Mouse (Mus musculus): ENCODE results near the gene Pygo2.
"Not testable (repeated sequence)": the region's sequence is repeated elsewhere in the genome, so short reads cannot be mapped to it uniquely, and the experiment has no call there.

The Pygo2 gene

GRCm38 (mm10) chr3:89420421-89420820 lies 9.6 kb upstream of the Pygo2 start:
- peak; percentile 59 for DNase-seq (ENCODE audit: low read depth, low spot score)

DNA sequence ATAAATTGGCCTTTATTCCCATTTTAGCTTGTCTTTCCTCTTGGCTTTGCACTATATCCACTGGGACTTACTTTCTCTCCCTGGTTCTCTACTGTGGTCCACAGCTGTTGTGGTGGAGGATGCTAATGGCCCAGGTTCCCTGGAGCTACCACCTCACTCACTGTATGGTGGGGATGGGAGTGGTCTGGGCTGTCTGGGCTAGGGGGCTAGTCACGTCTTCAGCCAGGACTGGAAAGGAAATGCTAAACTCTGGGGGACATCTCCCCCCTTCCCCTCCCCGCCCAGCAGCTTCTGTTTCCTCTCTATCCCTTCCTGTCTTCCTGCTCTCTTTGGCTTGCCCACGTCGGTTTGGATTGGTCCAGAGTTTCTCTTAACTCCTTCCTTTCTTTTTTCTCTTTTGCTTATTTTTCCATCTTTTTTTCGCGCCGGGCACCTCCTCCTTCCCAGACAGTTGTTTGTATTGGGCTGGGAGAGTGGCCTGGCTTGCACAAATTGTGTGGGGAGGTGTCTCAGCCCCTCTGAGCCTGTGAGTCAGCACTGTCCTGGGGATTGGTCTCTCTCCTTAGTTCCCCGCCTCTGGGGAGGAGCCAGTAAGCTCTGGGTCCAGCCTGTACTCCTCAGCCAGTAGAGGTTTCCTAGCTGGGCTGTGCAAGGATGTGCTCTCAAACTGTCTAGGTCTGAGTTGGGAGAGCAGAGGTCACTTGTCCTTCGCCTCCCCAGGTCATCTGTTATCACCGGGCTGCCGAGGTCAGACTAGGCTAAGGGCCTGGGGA lies 8.8 kb upstream of the Pygo2 start:
- DNase-seq (ENCODE audit: low read depth, low spot score), result peak; percentile 100

DNA sequence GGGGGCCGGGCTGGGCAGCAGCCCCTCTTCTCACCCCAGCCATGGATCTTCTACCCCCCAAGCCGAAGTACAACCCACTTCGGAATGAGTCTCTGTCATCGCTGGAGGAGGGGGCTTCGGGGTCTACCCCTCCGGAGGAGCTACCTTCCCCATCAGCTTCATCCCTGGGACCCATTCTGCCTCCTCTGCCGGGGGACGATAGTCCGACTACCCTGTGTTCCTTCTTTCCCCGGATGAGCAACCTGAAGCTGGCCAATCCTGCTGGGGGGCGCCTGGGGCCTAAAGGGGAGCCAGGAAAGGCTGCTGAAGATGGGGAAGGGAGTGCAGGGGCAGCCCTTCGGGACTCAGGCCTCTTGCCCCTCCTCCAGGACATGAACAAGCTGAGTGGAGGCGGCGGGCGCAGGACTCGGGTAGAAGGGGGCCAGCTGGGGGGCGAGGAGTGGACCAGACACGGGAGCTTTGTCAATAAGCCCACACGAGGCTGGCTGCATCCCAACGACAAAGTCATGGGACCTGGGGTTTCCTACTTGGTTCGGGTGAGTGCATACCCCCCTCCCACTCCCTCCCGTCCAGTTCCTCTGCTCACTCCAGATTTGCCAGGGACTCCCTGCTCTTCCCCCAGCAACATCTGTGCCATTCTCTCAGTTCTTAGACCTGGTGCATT lies 8.1 kb upstream of the Pygo2 start:
- peak; percentile 46 for DNase-seq (ENCODE audit: low read depth, low spot score)

- DNase-seq (ENCODE audit: low read depth, low spot score), result no peak
Observed at GRCm38 (mm10) chr3:89422556-89423205, 7.3 kb upstream of the Pygo2 start.

GRCm38 (mm10) chr3:89424416-89425140 lies 5.4 kb upstream of the Pygo2 start:
- DNase-seq (ENCODE audit: low read depth, low spot score), result no peak

DNA sequence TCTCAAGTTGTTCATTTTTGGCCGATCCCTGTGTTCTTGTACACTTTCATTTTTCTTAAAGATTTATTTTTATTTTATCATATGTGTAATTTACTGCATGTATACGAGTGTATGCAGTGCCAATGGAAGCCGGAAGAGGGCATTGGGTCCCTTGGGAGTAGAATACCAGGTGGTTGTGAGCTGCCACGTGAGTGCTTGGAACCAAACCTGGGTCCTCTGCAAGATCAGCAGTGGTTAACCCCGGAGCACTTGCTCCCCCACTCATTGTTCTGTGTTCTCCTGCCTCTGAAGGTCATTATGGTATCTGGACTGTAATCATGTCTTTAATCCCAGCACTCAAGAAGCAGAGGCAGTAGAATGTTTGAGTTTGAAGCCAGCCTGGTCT lies 4.9 kb upstream of the Pygo2 start:
- no peak for DNase-seq (ENCODE audit: low read depth, low spot score)

DNA sequence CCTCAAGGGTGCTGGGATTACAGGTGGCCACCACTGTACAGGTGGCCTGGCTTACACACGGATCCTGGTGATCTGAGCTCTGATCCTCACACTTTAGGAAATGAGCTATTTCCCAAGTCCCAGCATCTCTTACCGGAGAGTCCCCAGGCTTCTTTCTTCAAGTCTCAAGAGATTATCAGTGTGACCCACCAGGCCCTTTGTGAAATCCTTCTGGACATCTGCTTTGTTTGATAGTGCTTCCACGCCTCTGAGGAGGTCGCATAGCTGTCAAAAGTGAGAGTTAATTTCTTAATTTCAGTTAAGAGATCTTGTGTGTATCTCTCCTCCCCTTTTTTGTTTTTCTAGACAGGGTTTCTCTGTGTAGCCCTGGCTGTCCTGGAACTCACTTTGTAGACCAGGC lies 4.1 kb upstream of the Pygo2 start:
- no peak for DNase-seq (ENCODE audit: low read depth, low spot score)

DNA sequence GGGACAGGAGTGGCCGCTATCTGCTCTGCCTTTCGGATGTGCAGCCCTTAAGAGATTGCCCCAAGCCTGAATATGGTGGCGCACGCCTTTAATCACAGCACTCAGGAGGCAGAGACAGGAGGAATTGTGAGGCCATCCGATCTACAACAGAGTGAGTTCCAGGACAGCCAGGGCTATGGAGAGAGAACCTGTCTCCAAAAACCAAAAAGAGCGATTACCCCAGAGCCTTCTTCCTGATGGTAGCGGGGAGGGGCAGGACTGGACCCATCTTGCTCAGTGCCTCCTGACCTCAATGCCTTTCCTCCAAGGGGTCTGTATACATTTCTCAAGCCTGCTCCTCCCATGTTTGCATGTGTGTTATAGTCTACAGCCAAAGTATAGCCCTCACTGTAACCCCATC lies 993 bp upstream of the Pygo2 start:
- DNase-seq (ENCODE audit: low read depth, low spot score), result not testable (repeated sequence)

DNA sequence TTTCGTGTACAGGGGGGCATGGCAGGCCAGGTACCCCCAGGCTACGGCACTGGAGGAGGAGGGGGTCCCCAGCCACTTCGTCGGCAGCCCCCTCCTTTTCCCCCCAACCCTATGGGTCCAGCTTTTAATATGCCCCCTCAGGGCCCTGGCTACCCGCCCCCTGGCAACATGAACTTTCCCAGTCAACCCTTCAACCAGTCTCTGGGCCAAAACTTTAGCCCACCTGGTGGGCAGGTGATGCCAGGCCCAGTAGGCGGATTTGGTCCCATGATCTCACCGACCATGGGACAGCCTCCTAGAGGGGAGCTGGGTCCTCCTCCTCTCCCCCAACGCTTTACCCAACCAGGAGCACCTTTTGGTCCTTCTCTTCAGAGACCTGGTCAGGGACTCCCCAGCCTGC lies 2.6 kb downstream of the Pygo2 start:
- DNase-seq (ENCODE audit: low read depth, low spot score), result no peak

- DNase-seq (ENCODE audit: low read depth, low spot score), result no peak
Observed at GRCm38 (mm10) chr3:89434532-89434931, 4.5 kb downstream of the Pygo2 start.

GRCm38 (mm10) chr3:89435041-89435440 lies 5.0 kb downstream of the Pygo2 start:
- no peak for DNase-seq (ENCODE audit: low read depth, low spot score)

- DNase-seq (ENCODE audit: low read depth, low spot score), result peak; percentile 88
Observed at GRCm38 (mm10) chr3:89436176-89437113, 6.4 kb downstream of the Pygo2 start, which contains the start of gene Pbxip1. TSS of gene Pbxip1 (plus strand) at chr3:89436706.

DNA sequence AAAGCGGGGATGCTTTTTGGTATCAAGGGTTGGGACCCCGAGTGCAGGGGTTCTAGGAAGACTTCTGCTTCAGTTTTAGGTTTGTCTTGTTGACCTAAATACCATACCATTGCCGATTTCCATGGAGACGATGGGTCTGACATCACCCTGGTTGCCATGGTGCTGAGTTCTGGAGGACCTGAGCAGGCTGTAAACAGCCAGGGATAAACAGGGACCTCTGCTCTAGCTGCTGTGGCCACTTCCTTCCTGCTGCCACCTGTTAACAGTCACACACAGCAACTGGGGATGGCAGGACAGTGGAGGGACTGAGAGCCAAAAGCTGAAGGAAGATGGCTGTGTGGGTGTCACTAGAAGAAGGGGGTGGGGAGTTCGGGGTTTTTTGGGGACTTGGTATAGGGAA lies 7.3 kb downstream of the Pygo2 start:
- DNase-seq (ENCODE audit: low read depth, low spot score), result peak; percentile 57

DNA sequence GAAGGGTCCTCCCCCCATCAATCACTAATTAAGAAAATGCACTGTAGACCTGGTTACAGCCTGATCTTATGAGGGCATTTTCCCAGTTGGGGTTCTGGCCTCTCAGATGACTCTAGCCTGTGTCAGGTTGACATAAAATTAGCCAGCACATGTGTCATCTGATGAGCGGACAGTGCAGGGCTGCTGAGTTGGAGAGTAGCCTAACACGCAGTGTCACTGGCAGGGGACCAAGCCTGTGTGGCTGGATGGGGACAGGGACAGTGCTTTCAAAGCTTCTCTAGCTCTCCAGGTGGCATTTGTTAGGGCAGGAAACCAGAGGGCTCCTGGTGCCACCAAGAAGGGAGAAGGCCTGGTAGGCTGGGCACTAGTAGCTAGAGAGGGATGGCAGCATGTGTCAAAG lies 10.7 kb downstream of the Pygo2 start:
- DNase-seq (ENCODE audit: low read depth, low spot score), result no peak

DNA sequence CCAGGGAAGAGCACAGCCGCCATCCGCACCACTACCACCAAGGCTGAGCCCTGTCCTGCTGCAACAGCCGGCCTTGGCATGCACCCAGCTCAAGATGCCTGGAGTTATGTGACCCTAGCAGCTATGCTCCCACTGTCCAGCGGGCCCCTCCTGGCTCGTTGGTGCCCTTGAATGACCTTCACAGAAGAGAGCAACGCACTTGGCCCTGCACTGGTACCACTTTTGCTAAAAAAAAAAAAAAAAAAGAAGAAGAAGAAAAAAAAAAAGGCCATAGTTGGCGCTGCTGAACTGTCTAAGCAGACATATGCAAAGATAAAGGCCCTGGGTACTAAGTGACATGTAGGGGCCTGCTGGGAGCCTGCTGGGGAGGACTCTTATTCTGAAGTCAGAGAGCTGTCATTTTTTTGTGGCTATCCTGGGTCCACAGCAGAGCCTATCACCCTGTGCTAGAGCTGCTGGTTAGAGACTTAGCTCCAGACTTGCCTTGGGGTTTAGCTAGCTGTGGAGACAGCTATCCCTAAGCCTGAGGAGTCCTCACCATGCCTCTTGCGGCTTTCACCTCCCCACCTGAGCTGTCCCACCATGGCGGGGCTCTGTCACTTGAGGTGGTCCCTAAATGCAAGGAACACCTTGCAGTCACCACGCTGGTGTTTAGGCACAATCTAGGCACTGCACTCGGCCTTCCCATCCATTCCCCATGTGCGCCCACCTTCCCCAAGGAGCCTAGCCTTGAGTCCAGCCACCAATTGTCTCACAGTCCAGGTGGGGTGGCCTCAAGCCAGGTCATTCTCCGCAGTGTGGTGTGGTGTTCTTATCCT lies 18.9 kb downstream of the Pygo2 start:
- no peak for DNase-seq (ENCODE audit: low read depth, low spot score)

GRCm38 (mm10) chr3:89449541-89449940 lies 19.5 kb downstream of the Pygo2 start:
- peak; percentile 79 for DNase-seq (ENCODE audit: low read depth, low spot score)

DNA sequence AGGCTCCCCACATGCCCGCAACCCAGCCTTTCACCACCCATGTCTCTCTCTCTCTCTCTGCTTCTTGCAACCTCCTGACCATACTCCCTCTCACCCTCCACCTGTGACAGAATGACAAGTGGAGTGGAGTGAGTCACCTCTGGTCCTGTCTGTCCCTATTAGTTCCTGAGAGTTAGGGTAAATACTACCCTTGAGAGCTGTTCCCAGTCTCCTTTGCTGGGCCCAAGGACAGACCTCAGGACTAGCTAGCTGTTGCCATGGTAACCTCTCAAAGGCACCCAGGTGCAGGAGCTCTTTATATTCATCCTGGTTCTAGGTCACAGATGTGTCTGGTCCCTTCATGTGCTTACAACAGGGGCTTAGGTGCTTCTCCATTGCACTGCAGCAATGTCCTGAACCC lies 21.9 kb downstream of the Pygo2 start:
- DNase-seq (ENCODE audit: low read depth, low spot score), result no peak

- DNase-seq (ENCODE audit: low read depth, low spot score), result no peak
Observed at GRCm38 (mm10) chr3:89454401-89455177, 24.6 kb downstream of the Pygo2 start, which contains the start of gene Pmvk. TSS of gene Pmvk (plus strand) at chr3:89454541.

- peak; percentile 36 for DNase-seq (ENCODE audit: low read depth, low spot score)
Observed at GRCm38 (mm10) chr3:89455786-89456285, 25.8 kb downstream of the Pygo2 start.
